Mouse (Mus musculus): Measurements from ENCODE around the gene Mgrn1.
A peak's percentile ranks its signal among the peaks of the same experiment; 100 is the strongest.

Mgrn1 gene

GRCm38 (mm10) chr16:4978275-4979051 is 92.4 kb downstream of the Mgrn1 start:
- no peak for DNase-seq (ENCODE audit: low read depth, low spot score)

DNA sequence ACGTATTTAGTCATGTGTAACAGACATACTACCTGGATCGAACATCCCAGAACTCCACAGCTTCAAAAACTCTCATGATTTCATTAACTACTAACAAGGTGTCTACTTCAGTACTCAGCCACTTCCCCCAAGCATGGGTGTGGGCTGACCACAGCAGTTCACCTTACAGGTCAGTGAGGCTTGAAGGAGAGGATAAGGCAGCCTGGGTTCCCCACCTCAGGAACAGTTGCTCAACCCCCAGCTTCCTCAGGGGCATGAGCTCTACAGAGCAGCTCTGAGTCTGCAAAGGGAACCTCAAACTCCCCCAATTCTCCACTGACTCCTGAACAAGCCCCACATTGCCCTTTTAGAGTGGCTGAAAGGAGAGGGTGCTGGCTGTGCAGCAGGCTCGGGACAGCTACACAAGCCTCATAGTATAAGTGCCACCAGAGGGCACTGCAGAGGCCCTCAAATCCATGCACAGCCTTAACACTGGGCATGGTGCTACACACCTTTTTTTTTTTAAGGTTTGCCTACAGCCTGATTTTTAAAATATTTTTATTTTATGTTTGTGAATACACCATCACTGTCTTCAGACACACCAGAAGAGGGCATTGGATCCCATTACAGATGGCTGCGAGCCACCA is 93.8 kb downstream of the Mgrn1 start:
- DNase-seq (ENCODE audit: low read depth, low spot score), result peak; percentile 46

- no peak for DNase-seq (ENCODE audit: low read depth, low spot score)
Measured at GRCm38 (mm10) chr16:4984717-4985116, 98.7 kb downstream of the Mgrn1 start.
